Mouse (Mus musculus) kidney, embryonic 14.5 days (tissue): ENCODE data around the gene Acd. TPM values are rescaled to one million over a fixed set of nuclear protein-coding genes. Genes with fewer than 3 reads are reported as not detected.
A peak's percentile ranks its signal among the peaks of the same experiment; 100 is the strongest.

Experiments used
- ATAC-seq: fragments of 200-750 bp; cut with Nextera tagmentation; 2 replicates; pipeline ENCODE4 v1.8.0; 2017; ENCODE audit warnings: moderate number of reproducible peaks, mild to moderate bottlenecking, moderate TSS enrichment, moderate library complexity; ENCODE audit not compliant: low FRiP score, low TSS enrichment
- H3K27ac ChIP-seq: fragments of 300-500 bp; sonication (generic); 2 replicates; pipeline ENCODE4 v1.5.1; 2014; ENCODE audit warnings: low read depth, mild to moderate bottlenecking, low read length, moderate library complexity, mixed read lengths
- H3K27me3 ChIP-seq: fragments of 300-500 bp; sonication (generic); 2 replicates; pipeline ENCODE4 v1.6.1; 2014; ENCODE audit warnings: mild to moderate bottlenecking, low read length; ENCODE audit not compliant: control insufficient read depth, insufficient read depth
- H3K36me3 ChIP-seq: fragments of 300-500 bp; sonication (generic); 2 replicates; pipeline ENCODE4 v1.6.1; 2014; ENCODE audit warnings: low read length, mixed read lengths; ENCODE audit not compliant: control insufficient read depth, insufficient read depth
- H3K4me1 ChIP-seq: fragments of 300-500 bp; sonication (generic); 2 replicates; pipeline ENCODE4 v1.6.1; 2014; ENCODE audit warnings: low read length, mixed read lengths; ENCODE audit not compliant: control insufficient read depth, insufficient read depth
- H3K4me2 ChIP-seq: fragments of 300-500 bp; sonication (generic); replicated peaks from 2 replicates; pipeline ENCODE4 v1.6.1; 2014; ENCODE audit warnings: low read depth, mild to moderate bottlenecking, low read length
- H3K4me3 ChIP-seq: fragments of 300-500 bp; sonication (generic); 2 replicates; pipeline ENCODE4 v1.5.1; 2014; ENCODE audit warnings: mild to moderate bottlenecking, low read length
- H3K9ac ChIP-seq: fragments of 300-500 bp; sonication (generic); 2 replicates; pipeline ENCODE4 v1.6.1; 2014; ENCODE audit warnings: low read depth, mild to moderate bottlenecking, low read length, moderate library complexity
- H3K9me3 ChIP-seq: fragments of 300-500 bp; sonication (generic); 2 replicates; pipeline ENCODE4 v1.6.1; 2016; ENCODE audit warnings: low read length; ENCODE audit not compliant: control insufficient read depth
- WGBS: fragments of 180-500 bp; shearing (Covaris S2); extraction: QIAGEN DNeasy Blood & Tissue Kit; methylation state at CpG from one replicate; pipeline ENCODE4 v1.1.7; 2014; 5-methylcytosine and 5-hydroxymethylcytosine counted together
- polyA plus RNA-seq: library from polyadenylated mRNA; unstranded; fragments of >200 nt; fragmentation: Nextera tagmentation; extraction: Ambion mirVana; gene quantifications from 2 replicates; pipeline ENCODE4 v1.2.1, GENCODE M21; 2014

Acd gene
- polyA plus RNA-seq, 1 experiment from 2014 or later, result 62.0 TPM

- no peak overlapping the region for H3K9ac ChIP-seq
- H3K36me3 ChIP-seq, result peaks cover 19% of the 10 kb centered on the region; the same call in 1 of the 2 replicates
- 0 out of 2 replicates have a peak, but pooled peaks cover 7% of the 10 kb centered on the region for H3K4me1 ChIP-seq
- no peak overlapping the region for H3K4me2 ChIP-seq
- no peak overlapping the region for H3K27ac ChIP-seq
- WGBS, result 67% methylated on average over 8 of the region's 8 CpGs
- H3K4me3 ChIP-seq, result no peak overlapping the region
- no peak for ATAC-seq
- H3K27me3 ChIP-seq, result no peaks in the 10 kb centered on the region
- no peaks in the 10 kb centered on the region for H3K9me3 ChIP-seq
Measured at GRCm38 (mm10) chr8:105687512-105687911, 13.4 kb downstream of the Acd start.

- no peaks in the 10 kb centered on the region for H3K9me3 ChIP-seq
- 0 out of 2 replicates have a peak overlapping the region, but pooled peaks have one; percentile 47 for H3K9ac ChIP-seq
- 0 out of 2 replicates have a peak overlapping the region, but pooled peaks have one; percentile 8 for H3K27ac ChIP-seq
- WGBS, result 61% methylated on average over 6 of the region's 6 CpGs
- no peaks in the 10 kb centered on the region for H3K27me3 ChIP-seq
- H3K4me1 ChIP-seq, result 0 out of 2 replicates have a peak, but pooled peaks cover 7% of the 10 kb centered on the region
- H3K36me3 ChIP-seq, result peaks cover 28% of the 10 kb centered on the region
- no peak overlapping the region for H3K4me3 ChIP-seq
- no peak overlapping the region for H3K4me2 ChIP-seq
- ATAC-seq, result no peak
Measured at GRCm38 (mm10) chr8:105686551-105686950, 14.4 kb downstream of the Acd start.

GRCm38 (mm10) chr8:105685796-105686308, 15.1 kb downstream of the Acd start, which contains the start of gene Carmil2:
Gene Carmil2 (plus strand): TSS chr8:105686274.
- 5% methylated on average over 26 of the region's 26 CpGs for WGBS
- Histone ChIP-seq H3K9ac (peak within 1 kb of the TSS; percentile 47), H3K27ac (0 out of 2 replicates have a peak within 1 kb of the TSS, but pooled peaks have one; percentile 8), H3K4me2 (peak within 1 kb of the TSS; percentile 42), H3K36me3 (peaks cover 35% of the 10 kb centered on the region), H3K4me1 (0 out of 2 replicates have a peak, but pooled peaks cover 7% of the 10 kb centered on the region), H3K4me3 (peak within 1 kb of the TSS; percentile 18), H3K27me3 (no peaks in the 10 kb centered on the region), H3K9me3 (no peaks in the 10 kb centered on the region)
- peak; percentile 58 for ATAC-seq

- Histone ChIP-seq H3K27me3 (no peaks in the 10 kb centered on the region), H3K9ac (no peak overlapping the region), H3K4me3 (no peak overlapping the region), H3K9me3 (no peaks in the 10 kb centered on the region), H3K4me2 (peak overlapping the region; percentile 42), H3K4me1 (0 out of 2 replicates have a peak, but pooled peaks cover 7% of the 10 kb centered on the region), H3K27ac (no peak overlapping the region), H3K36me3 (peaks cover 40% of the 10 kb centered on the region)
- ATAC-seq, result no peak
- WGBS, result 81% methylated on average over 7 of the region's 7 CpGs
Measured at GRCm38 (mm10) chr8:105685325-105685724, 15.6 kb downstream of the Acd start.

- H3K4me1 ChIP-seq, result no peaks in the 10 kb centered on the region
- no peak overlapping the region for H3K4me2 ChIP-seq
- H3K27ac ChIP-seq, result no peak overlapping the region
- no peak overlapping the region for H3K4me3 ChIP-seq
- no peaks in the 10 kb centered on the region for H3K27me3 ChIP-seq
- H3K9ac ChIP-seq, result no peak overlapping the region
- H3K9me3 ChIP-seq, result no peaks in the 10 kb centered on the region
- 71% methylated on average over 1 of the region's 1 CpGs for WGBS
- no peak for ATAC-seq
- H3K36me3 ChIP-seq, result peaks cover 95% of the 10 kb centered on the region
Measured at GRCm38 (mm10) chr8:105677891-105678290, 23.0 kb downstream of the Acd start.

- Histone ChIP-seq H3K36me3 (peaks cover 25% of the 10 kb centered on the region), H3K27me3 (no peaks in the 10 kb centered on the region), H3K4me2 (no peak overlapping the region), H3K27ac (no peak overlapping the region), H3K4me1 (no peaks in the 10 kb centered on the region), H3K4me3 (no peak overlapping the region), H3K9me3 (no peaks in the 10 kb centered on the region), H3K9ac (no peak overlapping the region)
- WGBS, result 75% methylated on average over 3 of the region's 3 CpGs
- ATAC-seq, result no peak
Measured at GRCm38 (mm10) chr8:105661167-105661566, 39.7 kb downstream of the Acd start.

GRCm38 (mm10) chr8:105657641-105658040, 43.3 kb downstream of the Acd start:
- Histone ChIP-seq H3K9me3 (no peaks in the 10 kb centered on the region), H3K9ac (no peak overlapping the region), H3K36me3 (peaks cover 24% of the 10 kb centered on the region), H3K4me2 (no peak overlapping the region), H3K4me3 (no peak overlapping the region), H3K27me3 (no peaks in the 10 kb centered on the region), H3K27ac (no peak overlapping the region), H3K4me1 (no peaks in the 10 kb centered on the region)
- no peak for ATAC-seq

GRCm38 (mm10) chr8:105648929-105649328, 52.0 kb downstream of the Acd start:
- H3K9me3 ChIP-seq, result no peaks in the 10 kb centered on the region
- 91% methylated on average over 1 of the region's 1 CpGs for WGBS
- no peak overlapping the region for H3K9ac ChIP-seq
- H3K4me3 ChIP-seq, result no peak overlapping the region
- ATAC-seq, result no peak
- H3K27me3 ChIP-seq, result no peaks in the 10 kb centered on the region
- H3K27ac ChIP-seq, result no peak overlapping the region
- no peaks in the 10 kb centered on the region for H3K4me1 ChIP-seq
- H3K36me3 ChIP-seq, result peaks cover 55% of the 10 kb centered on the region
- no peak overlapping the region for H3K4me2 ChIP-seq
